27 mouse cellular contexts compared by ENCODE assay signal in the genomic region with DNA sequence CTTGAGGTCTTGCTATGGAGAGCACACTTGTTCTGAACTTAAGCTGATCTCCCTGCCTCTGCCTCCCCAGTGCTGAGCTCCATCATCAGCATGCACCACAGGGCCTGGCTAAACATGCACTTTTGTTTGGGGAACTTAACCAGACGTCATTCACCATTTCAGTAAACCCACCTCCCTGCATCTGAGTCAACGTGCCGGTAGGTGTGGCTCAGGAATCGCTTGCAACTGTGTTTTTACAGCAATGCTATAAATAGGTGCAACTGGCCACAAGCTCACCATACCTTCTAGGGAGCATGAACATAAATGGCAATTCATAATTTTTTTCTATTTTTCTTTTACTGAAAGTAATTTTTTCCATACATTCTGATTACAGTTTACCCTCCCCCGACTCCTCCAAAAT. TPM values are rescaled to one million over a fixed set of nuclear protein-coding genes. Genes with fewer than 3 reads are reported as not detected.
"Had no signal": no experiment of that assay in that cellular context is flagged by ENCODE, and none has a peak within 500 bp of the region (broad histone marks: within the 10 kb centered on the region; RNA-seq: fewer than 3 reads in every experiment).

No protein-coding gene starts in this region.

- H3K9me3 ChIP-seq: embryonic facial prominence, embryonic 10.5 days; embryonic facial prominence, embryonic 12.5 days; embryonic facial prominence, embryonic 13.5 days; embryonic facial prominence, embryonic 15.5 days; forebrain, embryonic 10.5 days; forebrain, embryonic 12.5 days; forebrain, embryonic 13.5 days; forebrain, embryonic 15.5 days had no signal

- H3K9ac ChIP-seq: embryonic facial prominence, embryonic 12.5 days; embryonic facial prominence, embryonic 13.5 days; embryonic facial prominence, embryonic 15.5 days; forebrain, embryonic 12.5 days; forebrain, embryonic 13.5 days; forebrain, embryonic 15.5 days; forebrain, postnatal 0 days had no signal

- H3K36me3 ChIP-seq: embryonic facial prominence, embryonic 10.5 days; embryonic facial prominence, embryonic 12.5 days; embryonic facial prominence, embryonic 13.5 days; embryonic facial prominence, embryonic 15.5 days had no signal

- H3K27me3 ChIP-seq: embryonic facial prominence, embryonic 12.5 days; embryonic facial prominence, embryonic 13.5 days; embryonic facial prominence, embryonic 15.5 days; forebrain, embryonic 12.5 days; forebrain, embryonic 13.5 days; forebrain, embryonic 15.5 days had no signal

- H3K4me1 ChIP-seq: embryonic facial prominence, embryonic 10.5 days; embryonic facial prominence, embryonic 13.5 days; embryonic facial prominence, embryonic 15.5 days; forebrain, embryonic 10.5 days; forebrain, embryonic 12.5 days; forebrain, embryonic 13.5 days; forebrain, embryonic 15.5 days had no signal

- DNase-seq: cerebellum, adult 8-10 months; cerebellum, adult 9-10 months; cerebellum, adult 9-11 months; cerebellum, postnatal 10 days; cerebellum, postnatal 14 days; cerebellum, postnatal 25 days; cerebellum, postnatal 36 days; embryo, embryonic 11 days; forebrain, postnatal 0 days; gastrocnemius, adult 2 months; gastrocnemius, postnatal 10 days; gastrocnemius, postnatal 14 days; gastrocnemius, postnatal 25 days; gastrocnemius, postnatal 36 days; heart, adult 18-20 months; heart, adult 2 months had no signal

- H3K27ac ChIP-seq: embryonic facial prominence, embryonic 10.5 days; embryonic facial prominence, embryonic 12.5 days; embryonic facial prominence, embryonic 13.5 days; embryonic facial prominence, embryonic 15.5 days; forebrain, embryonic 10.5 days; forebrain, embryonic 12.5 days; forebrain, embryonic 13.5 days; forebrain, embryonic 15.5 days; gastrocnemius, adult 2 months; heart, adult 2 months had no signal

- H3K4me2 ChIP-seq: embryonic facial prominence, embryonic 12.5 days; embryonic facial prominence, embryonic 13.5 days; embryonic facial prominence, embryonic 15.5 days; forebrain, embryonic 12.5 days; forebrain, embryonic 13.5 days; forebrain, embryonic 15.5 days had no signal

- H3K4me3 ChIP-seq: embryonic facial prominence, embryonic 10.5 days; embryonic facial prominence, embryonic 12.5 days; embryonic facial prominence, embryonic 13.5 days; embryonic facial prominence, embryonic 15.5 days; erythroblast, embryonic 14.5 days; forebrain, embryonic 10.5 days; forebrain, embryonic 12.5 days; forebrain, embryonic 13.5 days; forebrain, embryonic 15.5 days; gastrocnemius, adult 2 months; heart, adult 2 months had no signal

RNA-seq across cellular contexts. Expression of a gene that starts 14.8 kb away (rescaled TPM):
- total RNA-seq: common myeloid progenitor, adult 5-6 weeks; granulocyte monocyte progenitor cell, adult 5-6 weeks had no signal
- polyA plus RNA-seq: erythroblast, embryonic 14.5 days had no signal
